Mouse (Mus musculus) hindbrain, embryonic 11.5 days (tissue): ENCODE measurements around the gene Anapc13. TPM values are rescaled to one million over a fixed set of nuclear protein-coding genes. Genes with fewer than 3 reads are reported as not detected.

ENCODE experiments used
- ATAC-seq: fragments of 200-750 bp; cut with Nextera tagmentation; 2 replicates; pipeline ENCODE4 v1.8.0; 2017; ENCODE audit warnings: mild to moderate bottlenecking, moderate TSS enrichment, moderate library complexity; ENCODE audit not compliant: low FRiP score
- DNase-seq: peaks from one replicate; pipeline ENCODE4 v3.0.0-alpha.2; 2015; ENCODE audit warnings: low spot score
- H3K27ac ChIP-seq: fragments of 300-500 bp; sonication (generic); 2 replicates; pipeline ENCODE4 v1.5.1; 2014; ENCODE audit warnings: mild to moderate bottlenecking, low read depth, low read length
- H3K27me3 ChIP-seq: fragments of 300-500 bp; sonication (generic); 2 replicates; pipeline ENCODE4 v1.6.1; 2014; ENCODE audit warnings: mild to moderate bottlenecking, low read length, moderate library complexity, mixed read lengths; ENCODE audit not compliant: control insufficient read depth, insufficient read depth
- H3K36me3 ChIP-seq: fragments of 300-500 bp; sonication (generic); 2 replicates; pipeline ENCODE4 v1.6.1; 2014; ENCODE audit warnings: mild to moderate bottlenecking, low read length, moderate library complexity, mixed read lengths; ENCODE audit not compliant: control insufficient read depth, insufficient read depth
- H3K4me1 ChIP-seq: fragments of 300-500 bp; sonication (generic); replicated peaks from 2 replicates; pipeline ENCODE4 v1.6.1; 2014; ENCODE audit warnings: low read length, mixed read lengths; ENCODE audit not compliant: control insufficient read depth, insufficient read depth
- H3K4me2 ChIP-seq: fragments of 300-500 bp; sonication (generic); replicated peaks from 2 replicates; pipeline ENCODE4 v1.6.1; 2014; ENCODE audit warnings: mild to moderate bottlenecking, low read depth, low read length
- H3K4me3 ChIP-seq: fragments of 300-500 bp; sonication (generic); 2 replicates; pipeline ENCODE4 v1.5.1; 2014; ENCODE audit warnings: low read depth, low read length
- H3K9ac ChIP-seq: fragments of 300-500 bp; sonication (generic); 2 replicates; pipeline ENCODE4 v1.6.1; 2014; ENCODE audit warnings: low read depth, low read length
- H3K9me3 ChIP-seq: fragments of 300-500 bp; sonication (generic); 2 replicates; pipeline ENCODE4 v1.6.1; 2016; ENCODE audit warnings: low read length; ENCODE audit not compliant: control insufficient read depth
- WGBS: fragments of 180-500 bp; shearing (Covaris S2); extraction: QIAGEN DNeasy Blood & Tissue Kit; methylation state at CpG from one replicate; pipeline ENCODE4 v1.1.7; 2014; 5-methylcytosine and 5-hydroxymethylcytosine counted together
- polyA plus RNA-seq: library from polyadenylated mRNA; unstranded; fragments of >200 nt; fragmentation: Nextera tagmentation; extraction: Ambion mirVana; gene quantifications from 2 replicates; pipeline ENCODE4 v1.2.1, GENCODE M21; 2014

Gene Anapc13
- polyA plus RNA-seq, 1 experiment from 2014 or later, result 165 TPM

- H3K4me3 ChIP-seq, result no peak overlapping the region
- ATAC-seq (peak; percentile 64; the same call in 1 of the 2 replicates), DNase-seq (peak; percentile 80)
- H3K9ac ChIP-seq, result no peak overlapping the region
- 5% methylated on average over 4 of the region's 4 CpGs for WGBS
- H3K36me3 ChIP-seq, result no peaks in the 10 kb centered on the region
- H3K9me3 ChIP-seq, result no peaks in the 10 kb centered on the region
- H3K4me1 ChIP-seq, result no peaks in the 10 kb centered on the region; the same call in 1 of the 2 replicates
- H3K27me3 ChIP-seq, result no peaks in the 10 kb centered on the region
- no peak overlapping the region for H3K4me2 ChIP-seq
- no peak overlapping the region for H3K27ac ChIP-seq
Observed at GRCm38 (mm10) chr9:102636553-102636952, 10.5 kb downstream of the Anapc13 start.

DNA sequence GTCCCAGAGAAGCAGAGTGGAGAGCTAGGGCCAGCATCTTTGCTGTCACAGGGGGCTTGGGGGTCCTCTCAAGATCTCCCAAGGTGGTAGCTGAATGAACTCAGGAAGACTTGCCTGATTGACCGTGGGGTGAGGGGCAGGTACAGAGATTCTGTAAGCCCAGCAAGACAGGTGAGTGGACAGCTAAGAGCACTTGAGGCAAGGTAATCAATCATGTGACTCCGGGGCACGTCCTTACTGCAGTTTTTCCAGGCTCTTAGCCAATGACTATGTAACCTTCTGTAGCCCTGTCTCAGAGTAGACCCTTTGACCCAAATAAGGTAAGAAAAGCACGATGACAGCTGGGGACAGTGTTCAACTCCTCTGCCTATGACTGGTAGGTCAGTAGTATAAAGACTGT is 11.0 kb downstream of the Anapc13 start:
- H3K4me3 ChIP-seq, result no peak overlapping the region
- H3K27me3 ChIP-seq, result no peaks in the 10 kb centered on the region
- no peak overlapping the region for H3K9ac ChIP-seq
- no peak overlapping the region for H3K4me2 ChIP-seq
- H3K4me1 ChIP-seq, result no peaks in the 10 kb centered on the region; the same call in 1 of the 2 replicates
- DNase-seq (no peak), ATAC-seq (no peak)
- H3K9me3 ChIP-seq, result no peaks in the 10 kb centered on the region
- no peak overlapping the region for H3K27ac ChIP-seq
- no peaks in the 10 kb centered on the region for H3K36me3 ChIP-seq
- WGBS, result 69% methylated on average over 4 of the region's 4 CpGs

GRCm38 (mm10) chr9:102638963-102639362 is 12.9 kb downstream of the Anapc13 start:
- Histone ChIP-seq H3K4me1 (peaks cover 4% of the 10 kb centered on the region; the same call in 1 of the 2 replicates), H3K9ac (no peak overlapping the region), H3K9me3 (no peaks in the 10 kb centered on the region), H3K36me3 (no peaks in the 10 kb centered on the region), H3K27ac (no peak overlapping the region), H3K4me2 (no peak overlapping the region), H3K4me3 (no peak overlapping the region), H3K27me3 (no peaks in the 10 kb centered on the region)
- ATAC-seq, result no peak
- no peak for DNase-seq
- 78% methylated on average over 7 of the region's 7 CpGs for WGBS

DNA sequence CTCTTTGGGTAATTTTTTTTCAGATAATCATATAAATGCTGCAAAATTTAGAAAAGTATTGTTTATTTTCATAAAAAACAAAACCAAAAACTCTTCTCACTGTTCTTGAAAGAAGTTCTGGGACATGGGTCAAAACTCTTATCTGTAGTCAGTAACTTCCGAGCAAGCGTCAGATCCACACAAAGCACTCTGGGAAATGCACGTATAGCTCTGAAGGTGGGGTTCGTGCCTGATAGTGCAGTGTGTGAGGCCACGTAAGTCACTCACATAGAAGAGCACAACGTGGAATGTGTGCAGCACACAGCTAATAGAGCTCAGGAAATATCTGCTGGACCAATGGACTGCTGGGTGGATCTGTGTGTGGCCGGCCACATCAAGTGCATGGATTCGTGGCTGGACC is 13.4 kb downstream of the Anapc13 start:
- Histone ChIP-seq H3K36me3 (no peaks in the 10 kb centered on the region), H3K4me3 (no peak overlapping the region), H3K4me1 (peaks cover 8% of the 10 kb centered on the region), H3K27ac (no peak overlapping the region), H3K4me2 (no peak overlapping the region), H3K27me3 (no peaks in the 10 kb centered on the region), H3K9ac (no peak overlapping the region), H3K9me3 (no peaks in the 10 kb centered on the region)
- DNase-seq (no peak), ATAC-seq (no peak)
- 88% methylated on average over 8 of the region's 8 CpGs for WGBS

DNA sequence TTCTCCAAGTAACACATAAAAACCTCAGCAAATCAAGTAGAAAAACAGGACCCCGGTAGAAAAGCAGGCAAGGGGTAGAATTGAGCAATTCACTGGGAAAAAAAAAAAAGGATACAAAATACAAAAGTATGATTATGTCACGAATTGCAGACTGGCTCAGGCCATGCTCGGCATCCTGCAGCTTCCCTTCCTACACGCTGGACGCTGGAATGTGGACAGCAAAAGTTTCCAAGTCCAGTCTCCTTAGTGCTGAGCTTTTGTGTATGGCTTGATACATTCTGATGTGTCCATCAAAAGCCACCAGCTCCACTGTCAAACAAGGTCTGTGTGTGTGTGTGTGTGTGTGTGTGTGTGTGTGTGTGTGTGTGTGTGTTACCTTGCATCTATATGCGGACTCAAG is 15.4 kb downstream of the Anapc13 start:
- DNase-seq (no peak), ATAC-seq (no peak)
- Histone ChIP-seq H3K4me1 (peaks cover 8% of the 10 kb centered on the region), H3K4me3 (no peak overlapping the region), H3K27me3 (no peaks in the 10 kb centered on the region), H3K4me2 (no peak overlapping the region), H3K27ac (no peak overlapping the region), H3K36me3 (no peaks in the 10 kb centered on the region), H3K9me3 (no peaks in the 10 kb centered on the region), H3K9ac (no peak overlapping the region)
- WGBS, result 88% methylated on average over 6 of the region's 6 CpGs

DNA sequence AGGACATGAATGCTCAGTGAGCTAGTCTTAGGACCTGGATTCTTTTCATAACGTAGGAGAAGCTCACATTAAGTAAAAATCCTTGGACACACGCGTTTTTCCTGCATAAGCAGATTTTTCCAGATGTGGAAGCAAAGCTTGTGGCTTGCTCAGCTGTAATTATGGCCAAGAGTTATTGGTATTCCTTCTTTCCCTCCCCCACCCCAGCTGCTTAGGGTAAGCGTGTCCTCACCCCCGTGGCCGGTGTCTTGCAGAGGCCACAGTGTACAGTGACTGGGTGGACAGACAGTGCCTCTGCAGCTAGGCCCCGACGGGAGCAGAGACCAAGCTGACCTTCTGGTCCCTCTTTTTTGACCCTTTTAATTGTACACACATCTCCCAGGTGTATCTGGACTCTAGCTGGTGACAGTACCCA is 17.0 kb downstream of the Anapc13 start:
- Histone ChIP-seq H3K4me1 (peaks cover 8% of the 10 kb centered on the region), H3K9ac (0 out of 2 replicates have a peak overlapping the region, but pooled peaks have one; percentile 25), H3K4me3 (no peak overlapping the region), H3K4me2 (peak overlapping the region; percentile 26; the same call in 1 of the 2 replicates), H3K9me3 (no peaks in the 10 kb centered on the region), H3K27ac (peak overlapping the region; percentile 72), H3K27me3 (no peaks in the 10 kb centered on the region), H3K36me3 (no peaks in the 10 kb centered on the region)
- 39% methylated on average over 8 of the region's 8 CpGs for WGBS
- DNase-seq (peak; percentile 41), ATAC-seq (peak; percentile 66; the same call in 1 of the 2 replicates)

DNA sequence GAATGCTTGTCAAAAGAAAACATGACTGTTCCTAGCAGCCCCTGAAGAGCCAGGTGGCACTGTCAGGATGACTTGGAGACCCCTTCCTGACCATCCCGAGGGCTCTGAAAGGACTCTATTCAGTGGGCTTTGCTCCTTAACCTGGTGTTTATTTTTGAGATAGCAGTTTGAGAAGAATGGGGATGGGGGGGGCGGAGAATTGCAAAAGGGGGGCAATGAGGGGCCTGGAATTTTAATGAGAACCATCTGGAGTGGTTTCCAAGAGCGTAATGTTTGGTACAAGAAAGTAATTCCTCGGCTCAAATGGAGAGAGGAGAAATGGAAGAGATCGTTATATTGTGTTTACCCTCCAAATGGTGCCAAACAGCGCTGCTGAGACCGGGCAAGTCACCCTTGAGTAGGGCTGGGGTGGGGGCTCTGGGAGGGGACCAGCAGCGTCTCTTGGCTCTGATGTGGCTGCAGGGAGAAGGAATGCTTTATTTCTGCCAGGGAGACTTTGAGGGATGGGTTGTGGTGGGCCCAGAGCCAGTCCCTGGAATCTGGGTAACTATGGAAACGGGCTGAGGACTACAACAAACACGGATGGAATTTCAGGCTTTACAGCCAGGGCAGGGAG is 17.5 kb downstream of the Anapc13 start:
- Histone ChIP-seq H3K4me3 (no peak overlapping the region), H3K4me2 (peak overlapping the region; percentile 26; the same call in 1 of the 2 replicates), H3K27ac (peak overlapping the region; percentile 72), H3K27me3 (no peaks in the 10 kb centered on the region), H3K36me3 (no peaks in the 10 kb centered on the region), H3K4me1 (peaks cover 8% of the 10 kb centered on the region), H3K9me3 (no peaks in the 10 kb centered on the region), H3K9ac (0 out of 2 replicates have a peak overlapping the region, but pooled peaks have one; percentile 25)
- DNase-seq, result peak; percentile 74
- ATAC-seq, result peak; percentile 80; the same call in 1 of the 2 replicates
- 9% methylated on average over 10 of the region's 10 CpGs for WGBS

DNA sequence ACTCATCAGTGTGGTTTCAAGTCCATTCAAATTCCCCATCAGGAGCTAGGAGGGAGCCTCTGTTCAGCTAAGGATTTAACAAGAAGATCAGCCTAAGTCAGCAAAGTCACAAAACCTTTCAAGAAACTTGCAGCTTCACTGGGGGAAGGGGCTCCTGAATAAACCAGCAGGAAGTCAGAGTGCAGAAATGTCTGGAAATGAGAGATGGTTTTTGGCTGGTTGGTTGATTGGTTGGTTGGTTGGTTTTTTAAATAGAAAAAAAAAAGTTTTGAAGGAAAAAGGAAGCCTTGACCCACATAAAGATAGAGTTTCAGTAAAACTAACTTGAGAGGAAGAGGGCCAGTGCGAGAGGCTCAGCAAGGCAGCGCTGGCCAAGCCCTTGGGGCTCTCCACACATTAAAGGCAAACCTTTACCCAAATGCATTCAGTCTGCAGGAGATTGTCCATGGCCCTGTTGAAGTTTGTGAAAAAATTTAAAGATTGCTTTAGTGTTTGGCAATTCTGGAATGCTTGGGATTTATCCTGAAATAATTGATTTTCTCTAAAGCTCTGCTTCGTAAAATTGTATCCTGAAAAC is 19.1 kb downstream of the Anapc13 start:
- DNase-seq (no peak), ATAC-seq (no peak)
- Histone ChIP-seq H3K4me1 (peaks cover 14% of the 10 kb centered on the region), H3K4me3 (no peak overlapping the region), H3K9ac (no peak overlapping the region), H3K4me2 (no peak overlapping the region), H3K27ac (no peak overlapping the region), H3K36me3 (no peaks in the 10 kb centered on the region), H3K9me3 (no peaks in the 10 kb centered on the region), H3K27me3 (no peaks in the 10 kb centered on the region)
- WGBS, result 65% methylated on average over 3 of the region's 3 CpGs

GRCm38 (mm10) chr9:102647010-102647409 is 20.9 kb downstream of the Anapc13 start:
- 85% methylated on average over 6 of the region's 6 CpGs for WGBS
- ATAC-seq, result no peak
- no peak for DNase-seq

More at GRCm38 (mm10) chr9:102647010-102647409, 20.9 kb downstream of the Anapc13 start:
- no peaks in the 10 kb centered on the region for H3K36me3 ChIP-seq
- H3K9ac ChIP-seq, result no peak overlapping the region
- no peak overlapping the region for H3K4me3 ChIP-seq
- peaks cover 20% of the 10 kb centered on the region for H3K4me1 ChIP-seq
- no peaks in the 10 kb centered on the region for H3K27me3 ChIP-seq
- no peaks in the 10 kb centered on the region for H3K9me3 ChIP-seq
- no peak overlapping the region for H3K4me2 ChIP-seq
- no peak overlapping the region for H3K27ac ChIP-seq
